Mouse (Mus musculus) subcutaneous adipose tissue, adult 2 months (tissue): ENCODE measurements around the gene Zfp85. TPM values are rescaled to one million over a fixed set of nuclear protein-coding genes. Genes with fewer than 3 reads are reported as not detected.

ENCODE experiments used
- polyA plus RNA-seq: library from polyadenylated mRNA; depleted of rRNA; stranded (reverse); fragments of >200 nt; gene quantifications from 2 replicates; pipeline ENCODE4 v1.2.3, GENCODE M21; 2012; ENCODE audit warnings: low replicate concordance; rRNA removed

Zfp85 gene
- polyA plus RNA-seq = 0.46 and 0.77 TPM in 2 replicates

DNA sequence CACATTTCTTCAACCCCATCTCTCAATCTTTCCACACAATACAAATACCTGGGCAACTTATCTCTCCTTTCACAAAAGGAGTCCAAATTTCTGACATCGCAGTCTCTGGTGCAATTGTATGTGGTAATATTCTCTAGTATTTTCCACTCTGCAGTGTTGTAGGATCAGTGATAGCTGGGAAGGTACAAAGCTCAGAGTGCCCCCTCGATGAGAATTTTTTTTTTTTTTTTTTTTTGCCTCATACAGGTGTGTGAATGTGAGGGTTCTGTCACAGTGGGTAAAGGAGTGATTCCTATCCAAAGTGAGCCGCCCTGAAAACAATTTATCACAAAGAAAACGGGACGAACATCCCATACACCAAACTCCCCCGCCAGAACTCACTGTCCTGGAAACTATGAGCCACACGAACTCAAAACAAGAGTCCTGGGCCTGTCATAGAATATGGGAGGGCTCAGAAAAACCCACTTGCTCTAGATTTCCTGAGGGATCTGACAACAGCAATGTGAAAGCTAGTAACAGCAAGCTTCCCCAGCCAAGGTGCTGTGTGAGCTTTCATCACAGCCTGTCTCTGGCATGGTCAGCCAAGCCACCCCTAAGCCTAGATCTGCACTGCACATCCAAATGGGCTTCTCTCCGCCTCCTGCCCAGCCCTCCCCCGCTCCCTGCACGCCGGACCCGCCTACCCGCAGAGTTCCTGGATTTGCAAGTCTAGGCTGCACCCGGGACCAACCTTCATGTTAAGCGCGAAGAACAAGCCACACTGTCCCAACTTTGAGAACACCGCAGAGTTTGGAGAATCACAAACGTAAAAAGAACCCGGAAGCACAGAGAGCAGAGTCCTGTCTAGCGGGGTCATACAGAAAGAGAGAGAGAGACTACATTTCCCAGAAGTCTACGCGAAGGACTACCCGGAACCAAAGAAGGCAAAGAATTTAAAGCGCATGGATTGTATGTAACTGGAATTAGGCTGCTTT, at the start of gene Zfp85:
Zfp85 (minus strand) TSS at position 896 of the 974 bp plus-strand sequence.

DNA sequence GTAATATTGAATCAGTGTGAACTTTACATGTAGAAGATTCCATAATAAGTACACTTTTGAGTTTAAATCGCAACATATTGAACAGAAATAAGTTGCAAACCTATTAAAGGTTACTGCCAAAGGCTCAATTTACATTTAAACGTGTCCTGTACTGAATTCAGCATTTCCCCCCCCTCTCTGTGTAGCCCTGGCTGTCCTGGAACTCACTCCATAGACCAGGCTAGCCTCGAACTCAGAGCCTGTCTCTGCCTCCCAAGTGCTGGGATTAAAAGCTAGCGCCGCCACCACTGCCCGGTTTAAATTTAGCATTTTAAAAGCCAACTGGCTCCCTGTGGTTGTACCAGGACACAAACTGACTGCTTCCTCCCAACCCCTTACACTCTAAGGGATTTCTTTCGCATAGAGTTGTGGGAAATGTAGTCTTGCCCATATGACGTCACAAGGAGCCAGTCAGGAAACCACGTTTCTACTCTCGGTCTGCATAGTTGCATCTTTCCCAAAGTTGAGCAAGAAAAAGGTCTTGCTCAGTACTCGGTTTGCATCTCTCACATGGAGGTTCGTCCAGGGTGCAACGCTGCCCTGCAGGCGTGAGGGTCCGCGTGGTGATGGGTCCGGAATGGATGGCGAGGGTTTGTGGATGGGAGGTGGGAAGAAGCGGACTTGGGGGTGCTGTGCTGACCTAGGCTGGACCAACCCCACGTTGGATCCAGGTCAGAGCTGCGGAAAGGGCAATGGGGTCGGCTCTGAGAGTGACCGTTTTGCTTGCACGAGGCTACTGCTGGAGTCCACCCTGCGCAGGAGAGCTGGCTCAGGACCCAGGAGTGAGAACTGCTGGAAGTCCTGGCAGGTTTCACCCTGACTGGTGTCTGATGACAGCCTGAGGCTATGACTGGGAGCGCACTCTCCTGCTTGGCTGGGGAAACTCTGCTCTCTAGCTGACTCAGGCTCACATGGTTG, 24.5 kb upstream of the Zfp85 start, which contains the start of gene Zfp493:
Zfp493 (plus strand) TSS at position 429 of the 957 bp plus-strand sequence.

GRCm38 (mm10) chr13:67728641-67729318, 26.2 kb downstream of the Zfp85 start, which contains the start of gene Zfp65:
TSS of gene Zfp65 (minus strand) at chr13:67729173.

Other genes starting within 250 kb of the Zfp85 start
- not detected in 2 replicates for gene Gm26965, start 229.1 kb downstream of the Zfp85 start, polyA plus RNA-seq
- 23.3 and 37.9 TPM in 2 replicates for gene Zfp87, start 229.1 kb downstream of the Zfp85 start, polyA plus RNA-seq
- 2.0 and 4.3 TPM in 2 replicates for gene Zfp748, start 201.4 kb downstream of the Zfp85 start, polyA plus RNA-seq
- 0.62 and 1.0 TPM in 2 replicates for gene Zfp729b, start 145.5 kb downstream of the Zfp85 start, polyA plus RNA-seq
- 0.17 TPM in 1 of 2 replicates, not detected in the other for gene Gm49345, start 117.5 kb downstream of the Zfp85 start, polyA plus RNA-seq
- 0.73 and 2.0 TPM in 2 replicates for gene Zfp729a, start 117.4 kb downstream of the Zfp85 start, polyA plus RNA-seq
- 4.3 and 6.8 TPM in 2 replicates for gene Zfp738, start 68.2 kb downstream of the Zfp85 start, polyA plus RNA-seq
- gene Zfp65, start 26.1 kb downstream of the Zfp85 start, polyA plus RNA-seq = 1.0 and 2.2 TPM in 2 replicates
- gene Zfp493, start 24.5 kb upstream of the Zfp85 start, polyA plus RNA-seq = 0.90 and 1.5 TPM in 2 replicates
- gene Zfp273, start 58.5 kb upstream of the Zfp85 start, polyA plus RNA-seq = 0.59 and 1.1 TPM in 2 replicates
- gene Gm10037, start 75.9 kb upstream of the Zfp85 start, polyA plus RNA-seq = 1.6 and 1.9 TPM in 2 replicates
- gene BC048507, start 108.1 kb upstream of the Zfp85 start, polyA plus RNA-seq = not detected in 2 replicates